Mouse (Mus musculus): ENCODE measurements around the gene Cntn4. TPM values are rescaled to one million over a fixed set of nuclear protein-coding genes. Genes with fewer than 3 reads are reported as not detected.

Cntn4 gene
- polyA plus RNA-seq, 1 experiment: not detected

DNA sequence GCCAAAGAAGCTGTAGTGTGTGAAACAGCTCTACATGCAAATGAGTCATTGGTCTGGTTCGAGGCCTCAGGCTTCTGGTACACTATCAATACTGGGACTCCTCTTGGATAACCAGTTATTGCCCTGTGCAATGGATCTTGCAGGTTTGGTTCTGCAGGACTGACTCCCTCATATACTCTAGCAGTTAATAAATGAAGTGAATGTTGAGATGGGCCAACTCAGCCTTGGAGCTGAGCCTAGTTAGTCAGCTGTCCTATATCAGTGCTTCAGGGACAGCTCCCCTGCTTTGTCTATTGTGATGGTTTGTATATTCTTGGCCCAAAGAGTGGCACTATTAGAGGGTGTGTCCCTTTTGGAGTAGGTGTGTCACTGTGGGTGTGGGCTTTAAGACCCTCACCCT, 314.0 kb downstream of the Cntn4 start:
- H3K4me3 ChIP-seq (replicated peaks; ENCODE audit: control insufficient read depth, low read depth, low read length): no peak overlapping the region
- no peak overlapping the region for H3K27ac ChIP-seq (ENCODE audit: control insufficient read depth, insufficient read depth, low read depth, low read length, poor library complexity)
- TF ChIP-seq POLR2A (IDR thresholded peaks at IDR 0.05; ENCODE audit: borderline replicate concordance, control insufficient read depth, low read depth, low read length) (no peak), CTCF (IDR thresholded peaks at IDR 0.05; ENCODE audit: control insufficient read depth, insufficient read depth, low read length) (no peak)
- H3K4me1 ChIP-seq (ENCODE audit: control insufficient read depth, insufficient read depth, low read length): no peaks in the 10 kb centered on the region
- 62% methylated on average over 1 of the region's 1 CpGs for WGBS

DNA sequence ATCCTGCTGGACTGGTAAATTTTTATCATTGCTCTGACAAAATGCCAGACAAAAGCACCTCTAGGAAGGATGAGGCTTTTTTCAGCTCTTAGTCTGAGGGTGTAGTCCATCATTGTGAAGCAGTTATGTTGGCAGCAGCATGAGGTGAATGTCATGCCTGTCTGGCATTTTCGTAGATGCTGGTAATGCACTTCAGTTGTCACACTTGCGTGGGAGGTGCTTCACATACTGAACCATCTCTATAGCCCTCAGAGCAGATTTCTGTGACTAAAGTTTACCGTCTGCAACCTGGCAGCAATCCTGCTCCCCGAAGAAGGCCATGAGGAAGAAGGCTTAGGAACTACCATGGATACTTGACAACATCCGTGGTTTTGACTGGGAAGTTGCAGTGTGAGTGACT, 335.6 kb downstream of the Cntn4 start:
- Histone ChIP-seq H3K4me3 (replicated peaks; ENCODE audit: control insufficient read depth, low read depth, low read length) (no peak overlapping the region), H3K27ac (ENCODE audit: control insufficient read depth, insufficient read depth, low read depth, low read length, poor library complexity) (no peak overlapping the region), H3K4me1 (ENCODE audit: control insufficient read depth, insufficient read depth, low read length) (no peaks in the 10 kb centered on the region)
- no peak for TF ChIP-seq POLR2A (IDR thresholded peaks at IDR 0.05; ENCODE audit: borderline replicate concordance, control insufficient read depth, low read depth, low read length)
- TF ChIP-seq CTCF (IDR thresholded peaks at IDR 0.05; ENCODE audit: control insufficient read depth, insufficient read depth, low read length): no peak
- WGBS: 74% methylated on average over 5 of the region's 5 CpGs

DNA sequence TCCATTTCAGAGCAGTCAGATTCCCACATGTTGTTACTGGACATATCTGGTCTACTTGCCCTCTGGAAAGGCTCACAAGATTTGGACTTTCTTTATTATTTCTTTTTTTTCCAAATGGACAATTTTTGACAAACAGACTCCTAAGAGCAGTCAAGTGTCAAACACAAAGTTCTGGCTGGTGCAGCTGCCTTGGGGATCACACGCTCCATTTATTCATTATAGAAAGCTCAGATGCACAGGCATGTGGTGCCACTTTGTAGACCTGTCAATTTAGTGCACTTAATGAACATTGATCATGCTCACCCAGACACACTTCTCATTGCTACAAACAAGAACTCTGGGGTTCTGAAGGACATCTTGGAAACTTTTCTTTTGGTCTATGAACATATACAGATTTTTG, 337.7 kb downstream of the Cntn4 start:
- 64% methylated on average over 1 of the region's 1 CpGs for WGBS
- no peaks in the 10 kb centered on the region for H3K4me1 ChIP-seq (ENCODE audit: control insufficient read depth, insufficient read depth, low read length)
- no peak overlapping the region for H3K4me3 ChIP-seq (replicated peaks; ENCODE audit: control insufficient read depth, low read depth, low read length)
- no peak for TF ChIP-seq CTCF (IDR thresholded peaks at IDR 0.05; ENCODE audit: control insufficient read depth, insufficient read depth, low read length)
- TF ChIP-seq POLR2A (IDR thresholded peaks at IDR 0.05; ENCODE audit: borderline replicate concordance, control insufficient read depth, low read depth, low read length): no peak
- no peak overlapping the region for H3K27ac ChIP-seq (ENCODE audit: control insufficient read depth, insufficient read depth, low read depth, low read length, poor library complexity)

DNA sequence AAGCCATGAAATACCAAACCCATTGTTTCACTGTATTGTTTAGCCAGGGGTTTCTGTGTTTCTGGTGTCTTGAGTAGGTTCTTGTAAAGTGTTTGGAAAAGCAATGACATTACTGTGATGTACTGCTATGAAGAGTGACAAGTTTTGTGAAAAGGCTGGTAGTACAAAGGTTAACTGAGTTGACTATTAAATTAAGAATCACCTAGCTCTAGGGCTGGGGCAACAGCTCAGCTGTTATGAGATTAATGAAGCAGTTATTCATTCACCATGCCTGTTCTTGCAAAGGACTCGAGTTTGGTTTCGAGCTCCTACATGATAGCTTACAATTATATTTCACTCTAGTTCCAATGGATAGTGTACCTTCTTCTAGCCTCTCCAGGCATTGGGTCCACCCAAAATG, 371.4 kb downstream of the Cntn4 start:
- H3K4me3 ChIP-seq (replicated peaks; ENCODE audit: control insufficient read depth, low read depth, low read length): no peak overlapping the region
- H3K27ac ChIP-seq (ENCODE audit: control insufficient read depth, insufficient read depth, low read depth, low read length, poor library complexity): no peak overlapping the region
- TF ChIP-seq POLR2A (IDR thresholded peaks at IDR 0.05; ENCODE audit: borderline replicate concordance, control insufficient read depth, low read depth, low read length) (no peak), CTCF (IDR thresholded peaks at IDR 0.05; ENCODE audit: control insufficient read depth, insufficient read depth, low read length) (no peak)
- WGBS: 53% methylated on average over 2 of the region's 2 CpGs
- H3K4me1 ChIP-seq (ENCODE audit: control insufficient read depth, insufficient read depth, low read length): no peaks in the 10 kb centered on the region

DNA sequence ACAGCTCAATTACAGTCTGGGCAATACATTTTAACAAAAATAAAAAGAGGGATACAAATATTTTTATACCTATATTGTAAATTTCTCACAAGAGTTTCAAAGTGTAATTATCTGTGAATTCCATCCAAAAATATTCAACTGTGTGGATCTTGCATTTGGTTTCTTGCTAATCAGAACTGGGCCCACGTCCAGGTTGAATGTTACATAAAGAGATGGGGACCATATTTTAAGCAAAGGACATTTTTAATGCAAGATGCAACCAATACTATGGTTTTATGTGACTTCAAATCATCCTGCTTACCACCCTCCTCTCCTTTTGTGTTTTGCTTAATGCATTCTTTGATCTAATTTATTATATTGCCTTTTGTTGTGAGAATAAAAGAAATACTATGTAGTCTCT, 378.7 kb downstream of the Cntn4 start:
- Histone ChIP-seq H3K4me1 (ENCODE audit: control insufficient read depth, insufficient read depth, low read length) (no peaks in the 10 kb centered on the region), H3K27ac (ENCODE audit: control insufficient read depth, insufficient read depth, low read depth, low read length, poor library complexity) (no peak overlapping the region), H3K4me3 (replicated peaks; ENCODE audit: control insufficient read depth, low read depth, low read length) (no peak overlapping the region)
- WGBS: 55% methylated on average over 1 of the region's 1 CpGs
- TF ChIP-seq POLR2A (IDR thresholded peaks at IDR 0.05; ENCODE audit: borderline replicate concordance, control insufficient read depth, low read depth, low read length) (no peak), CTCF (IDR thresholded peaks at IDR 0.05; ENCODE audit: control insufficient read depth, insufficient read depth, low read length) (no peak)

- TF ChIP-seq CTCF (IDR thresholded peaks at IDR 0.05; ENCODE audit: control insufficient read depth, insufficient read depth, low read length): no peak
- no peak for TF ChIP-seq POLR2A (IDR thresholded peaks at IDR 0.05; ENCODE audit: borderline replicate concordance, control insufficient read depth, low read depth, low read length)
- Histone ChIP-seq H3K4me3 (replicated peaks; ENCODE audit: control insufficient read depth, low read depth, low read length) (no peak overlapping the region), H3K4me1 (ENCODE audit: control insufficient read depth, insufficient read depth, low read length) (no peaks in the 10 kb centered on the region), H3K27ac (ENCODE audit: control insufficient read depth, insufficient read depth, low read depth, low read length, poor library complexity) (no peak overlapping the region)
- 69% methylated on average over 4 of the region's 4 CpGs for WGBS
Observed at GRCm38 (mm10) chr6:106078071-106078603, 400.7 kb downstream of the Cntn4 start.

- TF ChIP-seq POLR2A (IDR thresholded peaks at IDR 0.05; ENCODE audit: borderline replicate concordance, control insufficient read depth, low read depth, low read length): no peak
- TF ChIP-seq CTCF (IDR thresholded peaks at IDR 0.05; ENCODE audit: control insufficient read depth, insufficient read depth, low read length): no peak
- H3K27ac ChIP-seq (ENCODE audit: control insufficient read depth, insufficient read depth, low read depth, low read length, poor library complexity): no peak overlapping the region
- no peak overlapping the region for H3K4me3 ChIP-seq (replicated peaks; ENCODE audit: control insufficient read depth, low read depth, low read length)
- no peaks in the 10 kb centered on the region for H3K4me1 ChIP-seq (ENCODE audit: control insufficient read depth, insufficient read depth, low read length)
Observed at GRCm38 (mm10) chr6:106078629-106079028, 401.2 kb downstream of the Cntn4 start.

DNA sequence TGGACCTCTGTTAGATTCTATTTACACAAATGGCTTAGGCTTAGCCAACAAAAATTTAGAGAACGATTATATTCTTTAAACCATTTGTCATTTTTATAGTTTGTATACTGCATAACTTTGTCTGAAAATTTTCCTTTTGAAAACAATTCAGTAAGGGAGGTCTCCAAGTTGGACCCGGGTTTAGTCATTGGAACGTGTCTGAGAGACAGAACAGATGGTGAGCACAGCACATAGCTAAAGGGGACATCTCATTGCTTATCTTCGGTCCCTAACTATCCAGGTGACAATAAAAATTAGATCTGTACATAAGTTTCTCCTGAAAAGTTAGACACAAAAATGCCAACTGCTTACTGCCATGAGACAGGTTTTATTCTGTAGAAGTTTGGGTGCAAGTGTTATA, 420.4 kb downstream of the Cntn4 start:
- WGBS: 70% methylated on average over 4 of the region's 4 CpGs
- H3K27ac ChIP-seq (ENCODE audit: control insufficient read depth, insufficient read depth, low read depth, low read length, poor library complexity): no peak overlapping the region

GRCm38 (mm10) chr6:106118523-106119081, 441.1 kb downstream of the Cntn4 start:
- H3K27ac ChIP-seq (ENCODE audit: control insufficient read depth, insufficient read depth, low read depth, low read length, poor library complexity): no peak overlapping the region
- TF ChIP-seq POLR2A (IDR thresholded peaks at IDR 0.05; ENCODE audit: borderline replicate concordance, control insufficient read depth, low read depth, low read length) (no peak), CTCF (IDR thresholded peaks at IDR 0.05; ENCODE audit: control insufficient read depth, insufficient read depth, low read length) (no peak)
- no peak overlapping the region for H3K4me3 ChIP-seq (replicated peaks; ENCODE audit: control insufficient read depth, low read depth, low read length)
- H3K4me1 ChIP-seq (ENCODE audit: control insufficient read depth, insufficient read depth, low read length): no peaks in the 10 kb centered on the region
- 48% methylated on average over 15 of the region's 15 CpGs for WGBS

More for the DNA sequence above, 420.4 kb downstream of the Cntn4 start:
- TF ChIP-seq CTCF (IDR thresholded peaks at IDR 0.05; ENCODE audit: control insufficient read depth, insufficient read depth, low read length) (no peak), POLR2A (IDR thresholded peaks at IDR 0.05; ENCODE audit: borderline replicate concordance, control insufficient read depth, low read depth, low read length) (no peak)
- no peaks in the 10 kb centered on the region for H3K4me1 ChIP-seq (ENCODE audit: control insufficient read depth, insufficient read depth, low read length)
- no peak overlapping the region for H3K4me3 ChIP-seq (replicated peaks; ENCODE audit: control insufficient read depth, low read depth, low read length)

Measured in bone marrow, adult 2 months (tissue).